Mouse (Mus musculus): ENCODE measurements around the gene Apoa2.

- TF ChIP-seq CTCF (IDR thresholded peaks at IDR 0.05; ENCODE audit: low read depth) (no peak), EP300 (IDR thresholded peaks at IDR 0.05; ENCODE audit: low read depth) (no peak)
These were observed 35.5 kb downstream of the Apoa2 start for GRCm38 (mm10) chr1:171260316-171260715.
